Comparison of ENCODE assay signal across 20 mouse cellular contexts in the genomic region with DNA sequence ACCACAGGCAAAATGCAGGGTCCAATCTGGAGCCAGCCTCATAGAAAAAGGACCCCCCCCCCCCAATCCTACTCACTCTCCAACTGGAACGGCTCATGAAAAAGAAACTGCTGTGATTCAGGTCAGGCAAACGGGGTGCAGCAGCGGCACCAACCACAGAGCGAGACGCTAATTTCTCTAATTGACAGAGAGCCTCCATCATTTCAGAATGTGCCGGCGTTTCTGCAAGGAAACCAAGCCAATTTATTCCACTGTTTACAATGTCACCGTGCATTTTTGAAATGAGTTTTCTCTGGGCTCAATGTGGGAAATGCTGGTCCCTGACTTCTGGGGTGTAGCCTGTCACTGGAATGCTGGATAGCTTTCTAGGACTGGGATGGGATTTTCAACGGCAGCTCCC.
A peak's percentile ranks its signal among the peaks of the same experiment; 100 is the strongest.
DNase-seq lines count a peak whose midpoint lies in the region; ATAC-seq and TF ChIP-seq lines count a peak whose summit lies in the region.
"Had no signal": no experiment of that assay in that cellular context is flagged by ENCODE, and none has a peak within 500 bp of the region (broad histone marks: within the 10 kb centered on the region; RNA-seq: fewer than 3 reads in every experiment).

No protein-coding gene starts in this region.

- no peak overlapping the region for H3K27ac ChIP-seq in forebrain, embryonic 13.5 days
- H3K27ac ChIP-seq in forebrain, embryonic 15.5 days (replicated peaks): no peak overlapping the region
- 0 out of 2 replicates have a peak overlapping the region, but pooled peaks have one; percentile 16 for H3K27ac ChIP-seq in hindbrain, embryonic 15.5 days (replicated peaks)
- H3K27ac ChIP-seq in hindbrain, embryonic 14.5 days: no peak overlapping the region
- no peak overlapping the region for H3K27ac ChIP-seq in midbrain, postnatal 0 days (ENCODE audit: low read depth, low read length)
- no peak overlapping the region for H3K27ac ChIP-seq in midbrain, embryonic 15.5 days
- H3K27ac ChIP-seq: embryonic facial prominence, embryonic 12.5 days; heart, embryonic 10.5 days; hindbrain, embryonic 13.5 days had no signal

- H3K4me2 ChIP-seq in forebrain, embryonic 13.5 days: no peak overlapping the region; the same call in 1 of the 2 replicates
- H3K4me2 ChIP-seq in forebrain, embryonic 15.5 days (replicated peaks): no peak overlapping the region
- no peak overlapping the region for H3K4me2 ChIP-seq in hindbrain, embryonic 15.5 days
- no peak overlapping the region for H3K4me2 ChIP-seq in hindbrain, embryonic 14.5 days (replicated peaks)
- H3K4me2 ChIP-seq in midbrain, postnatal 0 days (ENCODE audit: low read depth, low read length, poor library complexity, severe bottlenecking): no peak overlapping the region
- no peak overlapping the region for H3K4me2 ChIP-seq in midbrain, embryonic 15.5 days
- H3K4me2 ChIP-seq: embryonic facial prominence, embryonic 12.5 days; hindbrain, embryonic 13.5 days had no signal

- 49% methylated on average over 9 of the region's 9 CpGs for WGBS in forebrain, embryonic 13.5 days
- 36% methylated on average over 9 of the region's 9 CpGs for WGBS in forebrain, embryonic 15.5 days
- 45% methylated on average over 9 of the region's 9 CpGs for WGBS in hindbrain, embryonic 15.5 days
- WGBS in hindbrain, embryonic 14.5 days: 44% methylated on average over 9 of the region's 9 CpGs
- 62% methylated on average over 9 of the region's 9 CpGs for WGBS in midbrain, postnatal 0 days
- 64% methylated on average over 9 of the region's 9 CpGs for WGBS in midbrain, embryonic 15.5 days

- H3K9me3 ChIP-seq in forebrain, embryonic 13.5 days (replicated peaks): no peaks in the 10 kb centered on the region
- no peaks in the 10 kb centered on the region; the same call in 1 of the 2 replicates for H3K9me3 ChIP-seq in forebrain, embryonic 15.5 days
- H3K9me3 ChIP-seq in hindbrain, embryonic 15.5 days: no peaks in the 10 kb centered on the region
- no peaks in the 10 kb centered on the region for H3K9me3 ChIP-seq in hindbrain, embryonic 14.5 days (ENCODE audit: control insufficient read depth, low read length)
- no peaks in the 10 kb centered on the region for H3K9me3 ChIP-seq in midbrain, postnatal 0 days (ENCODE audit: low read length)
- no peaks in the 10 kb centered on the region for H3K9me3 ChIP-seq in midbrain, embryonic 15.5 days
- H3K9me3 ChIP-seq: embryonic facial prominence, embryonic 12.5 days; heart, embryonic 10.5 days; hindbrain, embryonic 13.5 days had no signal

- ATAC-seq in forebrain, embryonic 13.5 days: 0 out of 2 replicates have a peak, but pooled peaks have one; percentile 19
- ATAC-seq in forebrain, embryonic 15.5 days (replicated peaks): no peak
- ATAC-seq in hindbrain, embryonic 15.5 days (ENCODE audit: low FRiP score, low read depth): no peak
- ATAC-seq in hindbrain, embryonic 14.5 days (ENCODE audit: low FRiP score): no peak
- no peak for ATAC-seq in midbrain, postnatal 0 days (ENCODE audit: low FRiP score)
- ATAC-seq in midbrain, embryonic 15.5 days (replicated peaks): no peak
- ATAC-seq: CD4-positive, CD25-positive, alpha-beta regulatory T cell, adult 4 months had no signal

- DNase-seq in hindbrain, embryonic 14.5 days (ENCODE audit: low spot score): no peak
- DNase-seq in midbrain, postnatal 0 days (ENCODE audit: low spot score): peak; percentile 11
- no peak for DNase-seq in frontal cortex, adult 2 months (ENCODE audit: extremely low spot score in 1 of 2, low spot score in 1 of 2)
- DNase-seq: adrenal gland, postnatal 10 days; B cell, adult 2 months; cerebellum, adult 11-12 months; cerebellum, adult 9-10 months; gastrocnemius, postnatal 10 days; heart, adult 18-20 months; heart, postnatal 10 days; kidney, adult 11 months had no signal

- H3K36me3 ChIP-seq in forebrain, embryonic 13.5 days (ENCODE audit: poor library complexity, severe bottlenecking): no peaks in the 10 kb centered on the region
- H3K36me3 ChIP-seq in forebrain, embryonic 15.5 days: no peaks in the 10 kb centered on the region
- H3K36me3 ChIP-seq in hindbrain, embryonic 15.5 days: no peaks in the 10 kb centered on the region
- no peaks in the 10 kb centered on the region for H3K36me3 ChIP-seq in hindbrain, embryonic 14.5 days (replicated peaks; ENCODE audit: control insufficient read depth, insufficient read depth)
- no peaks in the 10 kb centered on the region for H3K36me3 ChIP-seq in midbrain, postnatal 0 days (ENCODE audit: insufficient read depth, low read length)
- H3K36me3 ChIP-seq in midbrain, embryonic 15.5 days (replicated peaks): no peaks in the 10 kb centered on the region
- H3K36me3 ChIP-seq: embryonic facial prominence, embryonic 12.5 days; G1E; heart, embryonic 10.5 days; hindbrain, embryonic 13.5 days had no signal

- H3K27me3 ChIP-seq in forebrain, embryonic 13.5 days: no peaks in the 10 kb centered on the region
- no peaks in the 10 kb centered on the region for H3K27me3 ChIP-seq in forebrain, embryonic 15.5 days
- no peaks in the 10 kb centered on the region for H3K27me3 ChIP-seq in hindbrain, embryonic 15.5 days
- H3K27me3 ChIP-seq in hindbrain, embryonic 14.5 days (ENCODE audit: control insufficient read depth, insufficient read depth, low read length): peaks cover 4% of the 10 kb centered on the region; the same call in 1 of the 2 replicates
- H3K27me3 ChIP-seq in midbrain, postnatal 0 days (ENCODE audit: insufficient read depth, low read length): no peaks in the 10 kb centered on the region; the same call in 1 of the 2 replicates
- no peaks in the 10 kb centered on the region for H3K27me3 ChIP-seq in midbrain, embryonic 15.5 days (replicated peaks)
- H3K27me3 ChIP-seq: embryonic facial prominence, embryonic 12.5 days; hindbrain, embryonic 13.5 days had no signal

- H3K9ac ChIP-seq in forebrain, embryonic 13.5 days: no peak overlapping the region
- no peak overlapping the region for H3K9ac ChIP-seq in forebrain, embryonic 15.5 days (replicated peaks)
- H3K9ac ChIP-seq in hindbrain, embryonic 15.5 days: no peak overlapping the region
- no peak overlapping the region for H3K9ac ChIP-seq in hindbrain, embryonic 14.5 days
- H3K9ac ChIP-seq in midbrain, postnatal 0 days (replicated peaks; ENCODE audit: low read length, poor library complexity, severe bottlenecking): no peak overlapping the region
- no peak overlapping the region for H3K9ac ChIP-seq in midbrain, embryonic 15.5 days
- H3K9ac ChIP-seq: embryonic facial prominence, embryonic 12.5 days; hindbrain, embryonic 13.5 days had no signal

- TF ChIP-seq CTCF in midbrain, postnatal 0 days (IDR thresholded peaks at IDR 0.05): no peak

- H3K4me1 ChIP-seq in forebrain, embryonic 13.5 days: peaks cover 7% of the 10 kb centered on the region; the same call in 1 of the 2 replicates
- peaks cover 10% of the 10 kb centered on the region for H3K4me1 ChIP-seq in forebrain, embryonic 15.5 days
- 0 out of 2 replicates have a peak, but pooled peaks cover 6% of the 10 kb centered on the region for H3K4me1 ChIP-seq in hindbrain, embryonic 15.5 days (replicated peaks)
- no peaks in the 10 kb centered on the region for H3K4me1 ChIP-seq in hindbrain, embryonic 14.5 days (replicated peaks; ENCODE audit: control insufficient read depth, insufficient read depth, low read length)
- H3K4me1 ChIP-seq in midbrain, postnatal 0 days (ENCODE audit: insufficient read depth, low read length): no peaks in the 10 kb centered on the region
- no peaks in the 10 kb centered on the region for H3K4me1 ChIP-seq in midbrain, embryonic 15.5 days
- H3K4me1 ChIP-seq: embryonic facial prominence, embryonic 12.5 days had no signal

- no peak overlapping the region for H3K4me3 ChIP-seq in forebrain, embryonic 13.5 days
- H3K4me3 ChIP-seq in forebrain, embryonic 15.5 days: no peak overlapping the region
- H3K4me3 ChIP-seq in hindbrain, embryonic 15.5 days: no peak overlapping the region
- H3K4me3 ChIP-seq in hindbrain, embryonic 14.5 days (replicated peaks; ENCODE audit: low read length): no peak overlapping the region
- H3K4me3 ChIP-seq in midbrain, postnatal 0 days (ENCODE audit: low read depth, low read length): no peak overlapping the region
- H3K4me3 ChIP-seq in midbrain, embryonic 15.5 days: no peak overlapping the region
- H3K4me3 ChIP-seq: embryonic facial prominence, embryonic 12.5 days; heart, embryonic 10.5 days; hindbrain, embryonic 13.5 days had no signal
